Mouse (Mus musculus): Measurements from ENCODE around the gene Stk17b. TPM values are rescaled to one million over a fixed set of nuclear protein-coding genes. Genes with fewer than 3 reads are reported as not detected.
A peak's percentile ranks its signal among the peaks of the same experiment; 100 is the strongest.
"Not testable (repeated sequence)": the region's sequence is repeated elsewhere in the genome, so short reads cannot be mapped to it uniquely, and the experiment has no call there.

Stk17b gene
- polyA plus RNA-seq, 1 experiment from 2014 or later = 6.1 TPM

- H3K4me2 ChIP-seq = no peak overlapping the region
- H3K9ac ChIP-seq (replicated peaks) = no peak overlapping the region
- no peaks in the 10 kb centered on the region for H3K36me3 ChIP-seq
- no peaks in the 10 kb centered on the region for H3K27me3 ChIP-seq (replicated peaks)
- WGBS = 92% methylated on average over 1 of the region's 1 CpGs
- no peaks in the 10 kb centered on the region for H3K4me1 ChIP-seq
- no peaks in the 10 kb centered on the region for H3K9me3 ChIP-seq (replicated peaks)
- ATAC-seq (ENCODE audit: low FRiP score) = no peak
- no peak overlapping the region for H3K4me3 ChIP-seq (replicated peaks)
- no peak overlapping the region for H3K27ac ChIP-seq (replicated peaks)
Observed at GRCm38 (mm10) chr1:53715966-53716515, 69.0 kb downstream of the Stk17b start.

- 3% methylated on average over 4 of the region's 4 CpGs for WGBS
- no peak overlapping the region for H3K4me3 ChIP-seq (replicated peaks)
- H3K4me1 ChIP-seq = no peaks in the 10 kb centered on the region
- no peak overlapping the region for H3K27ac ChIP-seq (replicated peaks)
- no peaks in the 10 kb centered on the region for H3K36me3 ChIP-seq
- no peak for ATAC-seq (ENCODE audit: low FRiP score)
- H3K9ac ChIP-seq (replicated peaks) = no peak overlapping the region
- no peaks in the 10 kb centered on the region for H3K9me3 ChIP-seq (replicated peaks)
- no peaks in the 10 kb centered on the region for H3K27me3 ChIP-seq (replicated peaks)
- no peak overlapping the region for H3K4me2 ChIP-seq
Observed at GRCm38 (mm10) chr1:53715446-53715845, 69.6 kb downstream of the Stk17b start.

DNA sequence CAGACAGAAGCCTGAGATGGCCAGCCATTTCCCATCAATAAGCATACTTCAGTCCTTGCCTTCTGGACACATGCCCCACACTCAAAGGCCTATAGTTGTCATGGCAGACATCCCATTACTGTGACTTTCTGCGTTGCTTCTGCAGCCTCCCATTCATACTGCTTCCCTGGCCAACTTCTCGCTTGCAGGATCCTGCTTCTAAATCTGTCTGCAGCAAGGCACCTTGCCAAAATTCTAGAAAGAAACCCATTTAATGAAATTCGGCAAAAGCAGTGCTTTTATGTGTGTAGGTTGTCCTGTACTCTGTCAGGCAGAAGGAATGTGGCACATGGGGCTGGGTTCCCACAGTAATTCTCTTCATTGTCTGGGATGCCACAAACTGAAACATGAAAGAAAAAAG is 71.6 kb downstream of the Stk17b start:
- not testable (repeated sequence) for H3K9ac ChIP-seq (replicated peaks); H3K27me3 ChIP-seq (replicated peaks); H3K36me3 ChIP-seq; H3K4me3 ChIP-seq (replicated peaks); H3K4me1 ChIP-seq; H3K4me2 ChIP-seq; H3K9me3 ChIP-seq (replicated peaks)
- ATAC-seq (ENCODE audit: low FRiP score) = peak; percentile 67
- WGBS = 18% methylated on average over 2 of the region's 3 CpGs
- H3K27ac ChIP-seq (replicated peaks) = 0 out of 2 replicates have a peak overlapping the region, but pooled peaks have one; percentile 18

GRCm38 (mm10) chr1:53711069-53711468 is 74.0 kb downstream of the Stk17b start:
- H3K27ac ChIP-seq (replicated peaks) = no peak overlapping the region
- H3K27me3 ChIP-seq (replicated peaks) = no peaks in the 10 kb centered on the region
- peaks cover 9% of the 10 kb centered on the region for H3K4me1 ChIP-seq
- WGBS = 91% methylated on average over 9 of the region's 9 CpGs
- no peak for ATAC-seq (ENCODE audit: low FRiP score)
- H3K4me3 ChIP-seq (replicated peaks) = no peak overlapping the region
- H3K36me3 ChIP-seq = no peaks in the 10 kb centered on the region
- H3K4me2 ChIP-seq = no peak overlapping the region
- H3K9ac ChIP-seq (replicated peaks) = no peak overlapping the region
- no peaks in the 10 kb centered on the region for H3K9me3 ChIP-seq (replicated peaks)

- H3K9ac ChIP-seq (replicated peaks); H3K9me3 ChIP-seq (replicated peaks); H3K27me3 ChIP-seq (replicated peaks); H3K4me3 ChIP-seq (replicated peaks); H3K27ac ChIP-seq (replicated peaks); H3K36me3 ChIP-seq: not testable (repeated sequence)
- H3K4me1 ChIP-seq = peaks cover 11% of the 10 kb centered on the region
- ATAC-seq (ENCODE audit: low FRiP score) = peak; percentile 65
- peak overlapping the region; percentile 36 for H3K4me2 ChIP-seq
- WGBS = 34% methylated on average over 5 of the region's 5 CpGs
Observed at GRCm38 (mm10) chr1:53709602-53710001, 75.4 kb downstream of the Stk17b start.

DNA sequence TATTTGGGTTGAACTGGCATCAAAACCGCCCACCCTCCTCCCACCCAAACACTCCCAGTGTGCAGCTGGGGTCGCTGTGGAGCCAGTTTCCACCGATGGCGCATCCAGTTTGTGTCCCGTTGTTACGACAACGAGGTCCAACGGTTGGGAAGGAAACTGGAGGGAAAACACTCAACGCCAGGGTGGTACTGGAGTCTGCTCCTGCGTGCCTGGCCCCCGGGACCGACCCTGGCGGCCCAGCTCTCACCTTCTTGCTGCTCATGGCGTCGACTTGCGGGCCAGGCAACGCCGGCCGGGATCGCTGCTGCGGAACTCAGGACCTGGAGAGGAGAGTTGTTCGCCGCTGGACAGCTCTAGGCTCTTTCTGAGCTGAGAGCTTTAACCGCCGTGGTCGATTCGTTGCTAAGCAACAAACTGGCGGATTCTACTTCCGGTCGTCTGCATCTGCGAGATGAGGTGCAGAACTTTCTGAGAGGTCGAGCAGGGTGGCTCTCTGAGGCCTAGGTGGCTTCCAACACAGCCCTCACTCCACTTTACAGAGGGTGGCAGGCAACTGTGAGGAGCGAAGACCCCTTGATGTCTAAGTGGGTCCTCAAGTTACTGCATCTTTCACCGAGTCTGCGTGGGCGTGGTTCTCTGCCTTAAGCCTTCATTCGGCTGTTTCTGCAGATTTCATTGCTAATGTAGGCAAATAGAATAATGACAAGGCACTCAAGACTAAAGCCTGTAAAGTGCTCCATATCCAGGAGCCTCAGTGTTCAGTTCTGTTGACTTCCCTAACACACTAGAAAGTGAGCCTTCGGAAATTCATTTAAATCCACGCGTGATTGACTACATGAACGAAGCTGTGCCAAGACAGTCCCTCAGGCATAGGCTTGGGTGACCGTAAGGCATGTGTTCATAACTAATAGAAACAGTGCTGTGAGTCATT is 78.3 kb downstream of the Stk17b start, which contains the start of gene Dnah7a:
Gene Dnah7a, minus strand, starts transcription at position 354 of the 931 bp plus-strand sequence.
- Histone ChIP-seq H3K36me3 (no peaks in the 10 kb centered on the region), H3K4me3 (replicated peaks) (peak within 1 kb of the TSS; percentile 56), H3K9me3 (replicated peaks) (no peaks in the 10 kb centered on the region), H3K27ac (replicated peaks) (peak within 1 kb of the TSS; percentile 87), H3K27me3 (replicated peaks) (no peaks in the 10 kb centered on the region), H3K4me1 (peaks cover 11% of the 10 kb centered on the region), H3K9ac (replicated peaks) (peak within 1 kb of the TSS; percentile 61), H3K4me2 (peak within 1 kb of the TSS; percentile 78)
- WGBS = 14% methylated on average over 42 of the region's 42 CpGs
- peak; percentile 90 for ATAC-seq (ENCODE audit: low FRiP score)

Other genes starting within 250 kb of the Stk17b start
- 11.9 and 14.4 TPM in 2 replicates for gene Dnah7a, start 78.4 kb downstream of the Stk17b start, polyA plus RNA-seq (2015; fragmentation: Nextera tagmentation; extraction: Ambion mirVana)

All from neural tube, embryonic 15.5 days (tissue).